8 mouse cellular contexts compared by ENCODE assay signal in genomic region chr10:10107123-10107525, GRCm38 (mm10).
DNase-seq lines count a peak whose midpoint lies in the region; TF ChIP-seq lines count a peak whose summit lies in the region.
"Had no signal": no experiment of that assay in that cellular context is flagged by ENCODE, and none has a peak within 500 bp of the region (broad histone marks: within the 10 kb centered on the region; RNA-seq: fewer than 3 reads in every experiment).

No protein-coding gene starts in this region.

- TF ChIP-seq POLR2A in thymus, adult 2 months (IDR thresholded peaks at IDR 0.05; ENCODE audit: control insufficient read depth, extremely low read depth, insufficient read depth, low read length, poor library complexity), result no peak

- no peaks in the 10 kb centered on the region for H3K27me3 ChIP-seq in thymus, adult 2 months (ENCODE audit: control insufficient read depth, insufficient read depth, low read length)
- H3K27me3 ChIP-seq: liver, embryonic 12.5 days had no signal

- no peaks in the 10 kb centered on the region for H3K4me1 ChIP-seq in thymus, adult 2 months (replicated peaks; ENCODE audit: control insufficient read depth, insufficient read depth, low read length)
- H3K4me1 ChIP-seq: liver, embryonic 12.5 days had no signal

- 31% methylated on average over 3 of the region's 3 CpGs for whole genome bisulfite sequencing in thymus, adult 2 months

- peak; percentile 23 for DNase-seq in cerebellum, adult 8-10 months
- DNase-seq in frontal cortex, adult 2 months (ENCODE audit: extremely low spot score in 1 of 2, low spot score in 1 of 2), result peak; percentile 74 to 89
- peak; percentile 71 for DNase-seq in left cerebral cortex, adult 11 months (ENCODE audit: low spot score)
- DNase-seq in right cerebral cortex, adult 18-20 months, result peak; percentile 88
- DNase-seq in ovary, postnatal 10 days (ENCODE audit: low spot score), result no peak
- DNase-seq in spleen, adult 18-20 months, result no peak
- no peak for DNase-seq in thymus, adult 2 months

- H3K27ac ChIP-seq in thymus, adult 2 months (ENCODE audit: control insufficient read depth, insufficient read depth, low read length), result no peak overlapping the region
- H3K27ac ChIP-seq: liver, embryonic 12.5 days had no signal

- no peaks in the 10 kb centered on the region for H3K36me3 ChIP-seq in thymus, adult 2 months (ENCODE audit: control insufficient read depth, insufficient read depth, low read length)
- H3K36me3 ChIP-seq: liver, embryonic 12.5 days had no signal

- H3K4me3 ChIP-seq in thymus, adult 2 months (ENCODE audit: control insufficient read depth, insufficient read depth, low read length), result no peak overlapping the region
- H3K4me3 ChIP-seq: liver, embryonic 12.5 days had no signal

- no peak for TF ChIP-seq CTCF in thymus, adult 2 months (IDR thresholded peaks at IDR 0.05; ENCODE audit: borderline replicate concordance, control insufficient read depth, extremely low read depth, insufficient read depth, low read length, poor library complexity)

Comparison
In these comparisons a context has a peak if more than half of its experiments do, and no peak if none do; other contexts are left out.
1. DNase-seq: peak in cerebellum, adult 8-10 months (single experiment), frontal cortex, adult 2 months (2 of 2), left cerebral cortex, adult 11 months (single experiment) and right cerebral cortex, adult 18-20 months (single experiment); none in ovary, postnatal 10 days (single experiment), spleen, adult 18-20 months (0 of 2) and thymus, adult 2 months (single experiment).